Mouse (Mus musculus): ENCODE measurements around the gene Kcnj13. TPM values are rescaled to one million over a fixed set of nuclear protein-coding genes. Genes with fewer than 3 reads are reported as not detected.

Gene Kcnj13
- total RNA-seq (2021) = 1 to 10 TPM in 1 of 2 experiments, under 1 TPM in 1; 0.86 to 2.7 TPM
- long read RNA-seq, transcript Kcnj13-201 (3 exons, 1,270 nt) = major isoform, 15 of 16 reads
- long read RNA-seq, partial matches to known transcripts = 0 of 16 reads
- long read RNA-seq, other reads (novel, unspliced or antisense) = 1 of 16 reads

GRCm38 (mm10) chr1:87394594-87394993, at the start of gene Kcnj13:
TSS of gene Kcnj13 (minus strand) at chr1:87394729.
- no peak for DNase-seq (ENCODE audit: low spot score in 2 of 2)

- DNase-seq (ENCODE audit: low spot score in 2 of 2) = no peak
Observed at GRCm38 (mm10) chr1:87436583-87436982, 42.1 kb upstream of the Kcnj13 start.

- DNase-seq (ENCODE audit: low spot score in 2 of 2) = no peak
Observed at GRCm38 (mm10) chr1:87435125-87435524, 40.6 kb upstream of the Kcnj13 start.

GRCm38 (mm10) chr1:87418733-87419132, 24.2 kb upstream of the Kcnj13 start:
- DNase-seq (ENCODE audit: low spot score in 2 of 2) = peak in 1 of 2 experiments; percentile 41

GRCm38 (mm10) chr1:87409380-87409779, 14.9 kb upstream of the Kcnj13 start:
- DNase-seq (ENCODE audit: low spot score in 2 of 2) = no peak

GRCm38 (mm10) chr1:87406012-87406411, 11.5 kb upstream of the Kcnj13 start:
- DNase-seq (ENCODE audit: low spot score in 2 of 2) = no peak

GRCm38 (mm10) chr1:87404710-87405109, 10.2 kb upstream of the Kcnj13 start:
- DNase-seq (ENCODE audit: low spot score in 2 of 2) = no peak

- DNase-seq (ENCODE audit: low spot score in 2 of 2) = no peak
Observed at GRCm38 (mm10) chr1:87396923-87397586, 2.5 kb upstream of the Kcnj13 start.

- DNase-seq (ENCODE audit: low spot score in 2 of 2) = no peak
Observed at GRCm38 (mm10) chr1:87393444-87394195, 909 bp downstream of the Kcnj13 start.

- no peak for DNase-seq (ENCODE audit: low spot score in 2 of 2)
Observed at GRCm38 (mm10) chr1:87386436-87387092, 8.0 kb downstream of the Kcnj13 start.

GRCm38 (mm10) chr1:87381152-87381551, 13.4 kb downstream of the Kcnj13 start:
- DNase-seq (ENCODE audit: low spot score in 2 of 2) = no peak

- DNase-seq (ENCODE audit: low spot score in 2 of 2) = peak in 1 of 2 experiments; percentile 15
Observed at GRCm38 (mm10) chr1:87379919-87380318, 14.6 kb downstream of the Kcnj13 start.

- DNase-seq (ENCODE audit: low spot score in 2 of 2) = no peak
Observed at GRCm38 (mm10) chr1:87378024-87378560, 16.4 kb downstream of the Kcnj13 start.

- no peak for DNase-seq (ENCODE audit: low spot score in 2 of 2)
Observed at GRCm38 (mm10) chr1:87360276-87360675, 34.3 kb downstream of the Kcnj13 start.

- DNase-seq (ENCODE audit: low spot score in 2 of 2) = no peak
Observed at GRCm38 (mm10) chr1:87350576-87350975, 44.0 kb downstream of the Kcnj13 start.

Other genes with a start within 250 kb of the Kcnj13 start
- gene Ecel1, start 238.2 kb downstream of the Kcnj13 start, total RNA-seq (2021) = 1 to 10 TPM; 1.9 to 3.2 TPM
- under 1 TPM in 1 of 2 experiments, not detected in 1; 0.15 TPM for gene Prss56, start 211.4 kb downstream of the Kcnj13 start, total RNA-seq (2021)
- not detected for gene Chrnd, start 204.1 kb downstream of the Kcnj13 start, total RNA-seq (2021)
- not detected for gene Chrng, start 190.1 kb downstream of the Kcnj13 start, total RNA-seq (2021)
- 10 to 100 TPM; 56.9 to 59.4 TPM for gene Eif4e2, start 180.8 kb downstream of the Kcnj13 start, total RNA-seq (2021)
- 10 to 100 TPM; 19.1 to 20.0 TPM for gene Efhd1, start 130.4 kb downstream of the Kcnj13 start, total RNA-seq (2021)
- gene Gigyf2, start 67.7 kb downstream of the Kcnj13 start, total RNA-seq (2021) = 100 to 1,000 TPM; 136 to 137 TPM
- not detected for gene Snorc, start 75.5 kb upstream of the Kcnj13 start, total RNA-seq (2021)
- gene Neu2, start 115.2 kb upstream of the Kcnj13 start, total RNA-seq (2021) = under 1 TPM; 0.43 to 0.69 TPM
- 100 to 1,000 TPM; 112 to 115 TPM for gene Ngef, start 179.1 kb upstream of the Kcnj13 start, total RNA-seq (2021)
- gene Inpp5d, start 225.6 kb upstream of the Kcnj13 start, total RNA-seq (2021) = 10 to 100 TPM; 13.6 to 16.8 TPM